Mouse (Mus musculus): ENCODE data around the gene Tmem41b. TPM values are rescaled to one million over a fixed set of nuclear protein-coding genes. Genes with fewer than 3 reads are reported as not detected.

Tmem41b gene
- 42.3 TPM for polyA plus RNA-seq (2015; fragmentation: Illumina TruSeq; extraction: RNeasy Lipid Tissue Mini Kit (QIAGEN cat#74804); ENCODE audit: insufficient read depth, low replicate concordance)

DNA sequence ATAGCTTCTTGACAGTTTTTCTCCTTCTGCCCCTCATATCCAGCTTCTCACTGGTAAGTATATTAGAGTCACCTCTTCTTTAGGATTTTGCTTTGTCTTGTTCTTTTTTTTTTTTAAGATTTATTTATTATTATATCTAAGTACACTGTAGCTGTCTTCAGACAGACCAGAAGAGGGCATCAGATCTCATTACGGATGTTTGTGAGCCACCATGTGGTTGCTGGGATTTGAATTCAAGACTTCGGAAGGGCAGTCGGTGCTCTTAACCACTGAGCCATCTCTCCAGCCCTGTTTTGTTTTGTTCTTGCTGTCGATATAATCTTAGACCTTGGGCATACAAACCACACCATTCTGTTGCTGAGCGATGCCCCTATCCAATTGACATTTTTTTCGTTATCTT is at the start of gene Tmem41b:
Gene Tmem41b, minus strand, starts transcription at position 155 of the 400 bp plus-strand sequence.

DNA sequence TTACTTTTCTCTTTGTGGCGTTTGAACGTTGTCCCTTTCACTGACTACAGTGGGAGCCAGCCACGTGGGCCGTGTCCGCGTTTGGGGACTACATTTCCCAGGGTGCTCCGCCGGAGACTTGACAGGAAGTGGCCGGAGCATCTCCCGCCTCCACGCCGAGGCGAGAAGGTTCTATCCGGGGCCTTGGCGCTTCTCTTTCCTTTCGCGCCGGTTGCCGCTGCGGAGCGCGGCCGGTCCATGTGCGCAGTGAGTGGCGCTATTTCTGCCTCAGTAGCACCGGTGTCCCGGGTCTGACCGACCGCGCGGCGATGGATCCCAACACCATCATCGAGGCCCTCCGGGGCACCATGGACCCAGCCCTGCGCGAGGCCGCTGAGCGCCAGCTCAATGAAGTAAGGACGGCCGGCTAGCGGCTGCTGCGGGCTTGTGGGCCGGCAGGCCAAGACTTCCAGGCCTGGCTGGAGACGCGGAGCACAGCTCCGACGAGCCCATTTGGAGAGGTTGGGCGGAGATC is 31.4 kb upstream of the Tmem41b start, which contains the start of gene Ipo7:
Gene Ipo7, plus strand, starts transcription at position 158 of the 514 bp plus-strand sequence.

DNA sequence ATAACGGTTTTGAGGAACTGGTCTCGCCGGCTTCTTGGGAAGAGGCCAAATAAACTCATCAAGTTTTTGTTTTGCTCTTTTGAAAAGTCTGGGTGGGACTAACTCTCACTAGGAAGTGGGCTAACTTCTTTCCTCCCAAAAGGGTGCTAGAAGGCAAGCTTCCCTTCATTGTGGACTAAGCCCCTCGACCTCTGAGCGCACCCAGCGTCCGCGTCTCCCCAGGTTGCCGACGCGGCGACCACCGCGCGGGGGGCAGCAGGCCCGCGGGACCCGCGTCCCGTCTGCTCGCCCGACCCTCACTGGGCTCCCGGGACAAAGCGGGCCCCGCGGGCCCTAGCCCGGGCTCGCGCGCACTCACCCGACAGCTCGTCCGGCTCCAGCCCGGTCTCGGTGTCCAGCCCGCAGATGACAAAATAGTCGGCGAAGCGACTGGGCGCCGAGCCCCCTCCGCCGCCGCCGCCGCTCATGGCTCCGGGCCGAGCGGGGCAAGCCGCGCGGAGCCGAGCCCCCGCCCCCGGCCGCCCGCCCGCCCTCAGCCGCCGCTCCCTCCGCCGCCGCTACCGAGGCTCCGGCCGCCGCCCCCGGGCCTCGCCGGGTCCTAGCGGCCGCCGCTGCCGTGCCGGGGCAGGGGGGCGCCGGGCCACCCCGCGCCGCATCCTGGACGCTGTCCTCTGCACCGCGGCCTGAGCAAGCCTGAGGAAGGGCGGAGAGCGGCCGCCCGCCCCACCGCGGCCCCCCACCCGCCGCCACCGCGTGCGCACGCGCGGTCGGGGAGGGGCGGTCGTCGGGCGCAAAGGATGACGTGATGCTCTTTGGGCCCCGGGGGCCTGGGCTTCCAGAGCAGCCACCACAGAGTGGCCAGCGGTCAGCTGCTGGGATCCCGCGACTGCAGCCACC is 26.8 kb downstream of the Tmem41b start, which contains the start of gene Dennd5a:
Gene Dennd5a, minus strand, starts transcription at position 755 of the 897 bp plus-strand sequence.

Other genes with a start within 250 kb of the Tmem41b start
- gene Tmem9b, start 234.1 kb downstream of the Tmem41b start, polyA plus RNA-seq (2015; fragmentation: Illumina TruSeq; extraction: RNeasy Lipid Tissue Mini Kit (QIAGEN cat#74804); ENCODE audit: insufficient read depth, low replicate concordance), result 60.7 TPM
- 0.57 TPM for gene Nrip3, start 204.9 kb downstream of the Tmem41b start, polyA plus RNA-seq (2015; fragmentation: Illumina TruSeq; extraction: RNeasy Lipid Tissue Mini Kit (QIAGEN cat#74804); ENCODE audit: insufficient read depth, low replicate concordance)
- 0.26 TPM for gene Scube2, start 121.2 kb downstream of the Tmem41b start, polyA plus RNA-seq (2015; fragmentation: Illumina TruSeq; extraction: RNeasy Lipid Tissue Mini Kit (QIAGEN cat#74804); ENCODE audit: insufficient read depth, low replicate concordance)
- gene Dennd5a, start 26.5 kb downstream of the Tmem41b start, polyA plus RNA-seq (2015; fragmentation: Illumina TruSeq; extraction: RNeasy Lipid Tissue Mini Kit (QIAGEN cat#74804); ENCODE audit: insufficient read depth, low replicate concordance), result 81.7 TPM
- 109 TPM for gene Ipo7, start 31.3 kb upstream of the Tmem41b start, polyA plus RNA-seq (2015; fragmentation: Illumina TruSeq; extraction: RNeasy Lipid Tissue Mini Kit (QIAGEN cat#74804); ENCODE audit: insufficient read depth, low replicate concordance)
- 34.4 TPM for gene Zfp143, start 74.3 kb upstream of the Tmem41b start, polyA plus RNA-seq (2015; fragmentation: Illumina TruSeq; extraction: RNeasy Lipid Tissue Mini Kit (QIAGEN cat#74804); ENCODE audit: insufficient read depth, low replicate concordance)
- 10.5 TPM for gene Wee1, start 135.1 kb upstream of the Tmem41b start, polyA plus RNA-seq (2015; fragmentation: Illumina TruSeq; extraction: RNeasy Lipid Tissue Mini Kit (QIAGEN cat#74804); ENCODE audit: insufficient read depth, low replicate concordance)
- 212 TPM for gene Swap70, start 234.8 kb upstream of the Tmem41b start, polyA plus RNA-seq (2015; fragmentation: Illumina TruSeq; extraction: RNeasy Lipid Tissue Mini Kit (QIAGEN cat#74804); ENCODE audit: insufficient read depth, low replicate concordance)